Mouse (Mus musculus): ENCODE measurements at regions not wholly inside any gene's neighbourhood (a gene's known extent, or its start where the extent isn't known, plus 50 kb on each side); places are given as distances from the start of the nearest gene placed in this dataset.

DNA sequence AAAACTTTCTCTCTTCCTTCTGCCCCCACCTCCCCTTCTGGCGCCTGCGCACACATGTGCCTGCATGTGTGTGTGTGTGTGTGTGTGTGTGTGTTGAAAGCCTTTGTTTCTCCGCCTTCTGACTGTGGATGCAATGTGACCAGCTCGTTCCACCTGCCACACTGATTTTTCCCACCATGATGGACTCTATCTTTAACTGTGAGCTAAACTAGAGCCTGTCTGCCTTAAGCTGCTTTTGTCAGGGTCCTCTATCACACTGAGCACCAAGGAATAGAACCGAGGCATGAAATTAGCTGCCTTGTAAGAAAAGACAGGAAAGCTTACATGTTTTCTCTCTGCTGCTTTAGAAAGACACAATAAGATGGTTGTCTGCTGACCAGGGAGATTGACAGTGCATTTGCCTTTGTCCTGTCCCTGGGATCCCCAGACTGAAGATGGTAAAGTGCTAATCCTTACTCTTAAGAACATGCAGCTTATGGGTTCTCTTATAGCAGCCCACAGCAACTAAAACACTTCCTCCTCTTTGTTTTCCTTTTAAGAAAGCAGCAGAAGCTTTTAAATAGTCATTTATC lies 1468.7 kb downstream of the Slc22a22 start:
- no peaks in the 10 kb centered on the region for H3K9me3 ChIP-seq (ENCODE audit: control insufficient read depth, low read length)
- H3K9ac ChIP-seq (ENCODE audit: low read length): no peak overlapping the region
- 79% methylated on average over 5 of the region's 5 CpGs for WGBS
- H3K4me1 ChIP-seq (replicated peaks; ENCODE audit: control insufficient read depth, insufficient read depth): no peaks in the 10 kb centered on the region
- no peak overlapping the region for H3K4me2 ChIP-seq (replicated peaks; ENCODE audit: low read depth)
- H3K4me3 ChIP-seq (ENCODE audit: low read depth, low read length): no peak overlapping the region
- TF ChIP-seq CTCF (IDR thresholded peaks at IDR 0.05; ENCODE audit: low read depth) (no peak), EP300 (optimal IDR thresholded peaks at IDR 0.05) (no peak)
- no peak overlapping the region for H3K27ac ChIP-seq (replicated peaks)
- H3K36me3 ChIP-seq (ENCODE audit: control insufficient read depth, insufficient read depth, low read length): no peaks in the 10 kb centered on the region
- no peak for ATAC-seq (ENCODE audit: low FRiP score, low TSS enrichment)
- DNase-seq (ENCODE audit: low spot score): no peak
- no peaks in the 10 kb centered on the region for H3K27me3 ChIP-seq (ENCODE audit: control insufficient read depth, insufficient read depth, low read length)

DNA sequence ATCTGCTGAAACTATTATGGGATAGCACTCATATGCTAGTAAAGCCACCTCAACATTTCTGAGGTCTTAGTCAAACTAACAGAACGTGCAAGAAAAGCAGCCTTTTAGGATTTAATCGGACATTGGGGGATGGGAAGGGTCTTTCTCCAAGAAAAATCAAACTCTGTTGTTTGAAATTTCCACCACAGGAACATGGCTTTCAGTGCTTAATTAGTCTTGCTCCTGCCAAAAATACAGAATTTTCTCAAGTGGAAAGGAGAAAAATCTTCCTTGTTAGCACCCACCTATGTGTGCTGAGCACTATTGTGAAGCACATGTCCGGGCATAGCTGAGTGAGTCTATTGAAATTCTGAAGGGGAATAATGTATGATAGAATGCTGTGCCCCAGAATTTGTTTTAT lies 1470.0 kb downstream of the Slc22a22 start:
- Histone ChIP-seq H3K36me3 (ENCODE audit: control insufficient read depth, insufficient read depth, low read length) (no peaks in the 10 kb centered on the region), H3K27ac (replicated peaks) (no peak overlapping the region), H3K9ac (ENCODE audit: low read length) (no peak overlapping the region), H3K27me3 (ENCODE audit: control insufficient read depth, insufficient read depth, low read length) (no peaks in the 10 kb centered on the region), H3K9me3 (ENCODE audit: control insufficient read depth, low read length) (no peaks in the 10 kb centered on the region), H3K4me1 (replicated peaks; ENCODE audit: control insufficient read depth, insufficient read depth) (no peaks in the 10 kb centered on the region), H3K4me3 (ENCODE audit: low read depth, low read length) (no peak overlapping the region), H3K4me2 (replicated peaks; ENCODE audit: low read depth) (no peak overlapping the region)
- 76% methylated on average over 3 of the region's 3 CpGs for WGBS
- TF ChIP-seq EP300 (optimal IDR thresholded peaks at IDR 0.05): no peak
- TF ChIP-seq CTCF (IDR thresholded peaks at IDR 0.05; ENCODE audit: low read depth): no peak
- DNase-seq (ENCODE audit: low spot score) (no peak), ATAC-seq (ENCODE audit: low FRiP score, low TSS enrichment) (no peak)

DNA sequence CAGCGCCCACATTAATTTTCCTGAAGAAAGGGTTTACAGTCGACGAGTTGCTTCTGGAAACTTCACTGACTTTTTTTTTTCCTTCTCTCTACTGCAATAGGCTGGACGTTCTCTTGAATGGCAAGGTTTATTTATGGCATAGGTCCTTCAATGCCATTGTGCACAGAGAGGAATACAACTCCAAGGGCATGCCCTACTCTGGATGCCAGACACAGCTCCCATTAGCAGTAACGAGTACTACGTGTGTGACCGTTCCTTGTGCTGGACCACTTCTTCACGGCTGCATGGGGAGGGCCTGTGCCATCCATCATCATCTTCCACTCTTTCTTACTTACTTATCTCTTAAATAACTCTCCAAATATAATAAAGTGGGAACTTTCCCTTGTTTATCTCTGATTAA lies 1472.1 kb downstream of the Slc22a22 start:
- no peaks in the 10 kb centered on the region for H3K9me3 ChIP-seq (ENCODE audit: control insufficient read depth, low read length)
- no peaks in the 10 kb centered on the region for H3K36me3 ChIP-seq (ENCODE audit: control insufficient read depth, insufficient read depth, low read length)
- no peak for DNase-seq (ENCODE audit: low spot score)
- no peak overlapping the region for H3K4me3 ChIP-seq (ENCODE audit: low read depth, low read length)
- no peaks in the 10 kb centered on the region for H3K4me1 ChIP-seq (replicated peaks; ENCODE audit: control insufficient read depth, insufficient read depth)
- H3K9ac ChIP-seq (ENCODE audit: low read length): no peak overlapping the region
- WGBS: 80% methylated on average over 8 of the region's 8 CpGs
- no peaks in the 10 kb centered on the region for H3K27me3 ChIP-seq (ENCODE audit: control insufficient read depth, insufficient read depth, low read length)
- H3K4me2 ChIP-seq (replicated peaks; ENCODE audit: low read depth): no peak overlapping the region
- H3K27ac ChIP-seq (replicated peaks): no peak overlapping the region
- no peak for ATAC-seq (ENCODE audit: low FRiP score, low TSS enrichment)
- no peak for TF ChIP-seq EP300 (optimal IDR thresholded peaks at IDR 0.05)
- no peak for TF ChIP-seq CTCF (IDR thresholded peaks at IDR 0.05; ENCODE audit: low read depth)

DNA sequence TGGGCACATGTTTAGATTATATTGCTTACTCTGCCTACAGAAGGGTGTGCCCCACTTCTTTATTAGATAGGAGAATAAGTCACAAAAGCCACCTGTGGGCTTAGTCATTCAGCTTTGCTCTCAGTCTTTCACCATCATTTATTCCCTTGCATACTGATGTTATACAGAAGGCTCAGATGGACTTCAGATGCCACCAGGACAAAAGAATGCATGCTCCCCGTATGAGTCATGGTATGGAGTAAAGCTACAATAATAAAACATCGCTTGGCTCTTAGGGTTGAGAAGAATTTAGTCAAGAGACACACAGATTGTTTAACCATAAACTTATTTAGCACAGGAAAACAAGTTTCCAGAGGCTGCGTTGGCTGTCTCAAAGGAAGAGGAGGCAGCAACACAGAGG lies 1473.5 kb downstream of the Slc22a22 start:
- Histone ChIP-seq H3K4me2 (replicated peaks; ENCODE audit: low read depth) (no peak overlapping the region), H3K27me3 (ENCODE audit: control insufficient read depth, insufficient read depth, low read length) (no peaks in the 10 kb centered on the region), H3K27ac (replicated peaks) (no peak overlapping the region), H3K4me1 (replicated peaks; ENCODE audit: control insufficient read depth, insufficient read depth) (no peaks in the 10 kb centered on the region), H3K36me3 (ENCODE audit: control insufficient read depth, insufficient read depth, low read length) (no peaks in the 10 kb centered on the region), H3K4me3 (ENCODE audit: low read depth, low read length) (no peak overlapping the region), H3K9ac (ENCODE audit: low read length) (no peak overlapping the region), H3K9me3 (ENCODE audit: control insufficient read depth, low read length) (no peaks in the 10 kb centered on the region)
- no peak for ATAC-seq (ENCODE audit: low FRiP score, low TSS enrichment)
- WGBS: 72% methylated on average over 3 of the region's 3 CpGs
- no peak for TF ChIP-seq CTCF (IDR thresholded peaks at IDR 0.05; ENCODE audit: low read depth)
- no peak for TF ChIP-seq EP300 (optimal IDR thresholded peaks at IDR 0.05)
- DNase-seq (ENCODE audit: low spot score): no peak

DNA sequence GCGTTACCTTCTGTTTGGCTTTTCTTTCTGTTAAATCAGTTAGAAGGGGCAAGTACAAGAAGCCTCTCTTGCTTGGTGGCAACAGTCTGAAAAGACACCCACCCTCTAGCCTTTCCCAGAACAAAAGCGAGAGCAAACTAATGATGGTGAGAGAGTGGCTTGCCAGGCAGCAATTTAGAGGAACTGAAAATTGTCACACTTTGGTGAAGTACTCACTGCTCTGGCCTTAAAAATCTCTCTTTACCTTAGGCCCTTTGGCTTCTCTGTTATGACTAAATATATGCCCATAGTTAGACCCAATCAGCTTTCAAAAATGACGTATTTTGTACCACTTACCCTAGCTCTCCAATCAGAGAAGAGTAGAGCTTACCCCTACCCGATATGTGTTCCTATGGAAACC lies 1477.8 kb downstream of the Slc22a22 start:
- Histone ChIP-seq H3K4me3 (ENCODE audit: low read depth, low read length) (no peak overlapping the region), H3K9ac (ENCODE audit: low read length) (no peak overlapping the region), H3K9me3 (ENCODE audit: control insufficient read depth, low read length) (no peaks in the 10 kb centered on the region), H3K27me3 (ENCODE audit: control insufficient read depth, insufficient read depth, low read length) (no peaks in the 10 kb centered on the region), H3K4me1 (replicated peaks; ENCODE audit: control insufficient read depth, insufficient read depth) (no peaks in the 10 kb centered on the region), H3K27ac (replicated peaks) (no peak overlapping the region), H3K4me2 (replicated peaks; ENCODE audit: low read depth) (no peak overlapping the region), H3K36me3 (ENCODE audit: control insufficient read depth, insufficient read depth, low read length) (no peaks in the 10 kb centered on the region)
- no peak for DNase-seq (ENCODE audit: low spot score)
- no peak for TF ChIP-seq CTCF (IDR thresholded peaks at IDR 0.05; ENCODE audit: low read depth)
- no peak for TF ChIP-seq EP300 (optimal IDR thresholded peaks at IDR 0.05)
- 92% methylated on average over 4 of the region's 4 CpGs for WGBS
- no peak for ATAC-seq (ENCODE audit: low FRiP score, low TSS enrichment)

DNA sequence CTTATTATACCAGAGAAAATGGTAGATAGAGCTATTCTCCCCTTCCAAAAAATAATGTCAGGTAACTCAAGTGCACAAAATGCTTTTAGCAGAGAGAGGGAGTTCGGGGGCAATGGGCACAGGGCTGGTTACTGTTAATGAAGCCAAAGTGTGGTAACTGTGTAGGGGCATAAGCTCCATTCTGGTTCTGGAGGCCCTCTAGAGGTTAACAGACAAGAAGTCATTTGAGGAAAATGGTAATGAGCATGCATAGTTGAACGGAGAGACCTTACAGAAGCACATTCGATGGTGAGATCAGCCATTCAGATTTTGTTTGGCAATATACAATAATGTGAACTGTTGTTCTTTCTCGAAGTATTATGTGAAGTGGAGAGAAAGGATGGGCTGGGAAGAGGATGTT lies 1479.4 kb downstream of the Slc22a22 start:
- WGBS: 79% methylated on average over 4 of the region's 4 CpGs
- no peak for ATAC-seq (ENCODE audit: low FRiP score, low TSS enrichment)
- TF ChIP-seq CTCF (IDR thresholded peaks at IDR 0.05; ENCODE audit: low read depth): no peak
- no peak for TF ChIP-seq EP300 (optimal IDR thresholded peaks at IDR 0.05)

More for the DNA sequence above, 1479.4 kb downstream of the Slc22a22 start:
- no peaks in the 10 kb centered on the region for H3K9me3 ChIP-seq (ENCODE audit: control insufficient read depth, low read length)
- H3K27ac ChIP-seq (replicated peaks): no peak overlapping the region
- no peaks in the 10 kb centered on the region for H3K36me3 ChIP-seq (ENCODE audit: control insufficient read depth, insufficient read depth, low read length)
- no peaks in the 10 kb centered on the region for H3K27me3 ChIP-seq (ENCODE audit: control insufficient read depth, insufficient read depth, low read length)
- H3K9ac ChIP-seq (ENCODE audit: low read length): no peak overlapping the region
- H3K4me1 ChIP-seq (replicated peaks; ENCODE audit: control insufficient read depth, insufficient read depth): no peaks in the 10 kb centered on the region
- H3K4me2 ChIP-seq (replicated peaks; ENCODE audit: low read depth): no peak overlapping the region
- DNase-seq (ENCODE audit: low spot score): no peak
- no peak overlapping the region for H3K4me3 ChIP-seq (ENCODE audit: low read depth, low read length)

Measured in stomach, postnatal 0 days (tissue).